8 mouse cellular contexts compared by ENCODE assay signal in the genomic region with DNA sequence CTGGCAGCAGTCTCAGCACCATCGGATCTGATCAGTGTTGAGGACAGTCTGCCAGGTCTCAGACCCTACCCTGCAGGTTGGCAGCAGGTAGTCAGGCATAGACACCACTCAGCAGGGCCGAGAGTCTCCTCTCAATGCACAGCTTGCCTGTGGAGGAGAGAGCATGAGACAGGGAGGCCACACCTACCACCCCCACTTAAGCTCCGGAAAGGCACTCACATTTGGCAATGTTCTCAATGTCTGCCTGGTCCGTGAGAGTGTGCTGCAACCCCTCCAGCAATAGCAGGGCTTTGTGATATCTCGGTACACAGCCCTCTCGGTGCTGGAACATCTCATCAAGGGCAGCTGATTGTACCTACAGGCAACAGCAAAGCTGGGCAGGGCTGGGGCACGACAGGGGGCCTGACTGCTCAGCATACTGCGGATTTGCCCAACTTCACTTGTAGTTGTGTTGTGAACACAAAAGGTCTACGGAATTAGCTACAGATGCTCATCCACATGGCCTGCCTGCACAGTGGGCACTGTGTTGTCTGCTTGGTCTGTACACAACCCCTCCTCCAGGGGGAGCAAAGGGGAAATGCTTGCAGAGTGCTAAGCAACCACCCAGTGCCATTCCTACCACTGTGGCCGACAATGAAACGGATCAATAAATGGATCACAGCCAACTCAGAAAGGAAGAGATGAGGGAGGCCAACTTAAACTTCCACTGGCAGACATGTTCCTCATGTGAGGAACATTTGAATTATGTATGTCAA. TPM values are rescaled to one million over a fixed set of nuclear protein-coding genes. Genes with fewer than 3 reads are reported as not detected.
DNase-seq lines count a peak whose midpoint lies in the region; ATAC-seq lines count a peak whose summit lies in the region.

No protein-coding gene starts in this region.

- no peak overlapping the region for H3K27ac ChIP-seq in intestine, embryonic 16.5 days (ENCODE audit: low read length)
- no peak overlapping the region for H3K27ac ChIP-seq in forebrain, embryonic 13.5 days

- peak; percentile 47 for ATAC-seq in intestine, embryonic 16.5 days
- no peak for ATAC-seq in forebrain, embryonic 13.5 days

- H3K4me3 ChIP-seq in intestine, embryonic 16.5 days (ENCODE audit: low read length), result no peak overlapping the region
- H3K4me3 ChIP-seq in forebrain, embryonic 13.5 days, result no peak overlapping the region

- H3K9ac ChIP-seq in intestine, embryonic 16.5 days (ENCODE audit: low read depth, low read length), result no peak overlapping the region
- no peak overlapping the region for H3K9ac ChIP-seq in forebrain, embryonic 13.5 days

- no peaks in the 10 kb centered on the region for H3K27me3 ChIP-seq in intestine, embryonic 16.5 days (replicated peaks; ENCODE audit: control insufficient read depth, insufficient read depth, low read length)
- no peaks in the 10 kb centered on the region for H3K27me3 ChIP-seq in forebrain, embryonic 13.5 days

- intact Hi-C loops in left cerebral cortex, postnatal 36 days (cut with DNase I), result loop anchor here (5.0 kb wide), 1 partner anchor 481 kb away; no protein-coding TSS in a partner anchor

- H3K4me2 ChIP-seq in intestine, embryonic 16.5 days (ENCODE audit: low read depth, low read length), result no peak overlapping the region
- no peak overlapping the region for H3K4me2 ChIP-seq in forebrain, embryonic 13.5 days

- no peaks in the 10 kb centered on the region for H3K9me3 ChIP-seq in intestine, embryonic 16.5 days (ENCODE audit: control insufficient read depth, low read length)
- no peaks in the 10 kb centered on the region for H3K9me3 ChIP-seq in forebrain, embryonic 13.5 days (replicated peaks)

- 73% methylated on average over 11 of the region's 11 CpGs for WGBS in intestine, embryonic 16.5 days
- WGBS in forebrain, embryonic 13.5 days, result 89% methylated on average over 11 of the region's 11 CpGs

- peak; percentile 41 for DNase-seq in cerebellum, adult 11 months
- no peak for DNase-seq in cerebellum, adult 8-10 months
- peak; percentile 47 to 50 for DNase-seq in left cerebral cortex, postnatal 36 days (ENCODE audit: low spot score in 2 of 2)
- no peak for DNase-seq in left cerebral cortex, adult 8-10 months (ENCODE audit: low spot score in 2 of 2)
- DNase-seq in NIH3T3 (ENCODE audit: low read depth), result peak; percentile 61
- DNase-seq in spleen, adult 12 weeks (ENCODE audit: low spot score), result no peak

- H3K36me3 ChIP-seq in intestine, embryonic 16.5 days (ENCODE audit: control insufficient read depth, insufficient read depth, low read length), result peaks cover 26% of the 10 kb centered on the region
- H3K36me3 ChIP-seq in forebrain, embryonic 13.5 days (ENCODE audit: poor library complexity, severe bottlenecking), result peaks cover 69% of the 10 kb centered on the region

- no peaks in the 10 kb centered on the region for H3K4me1 ChIP-seq in intestine, embryonic 16.5 days (ENCODE audit: control insufficient read depth, insufficient read depth, low read length)
- H3K4me1 ChIP-seq in forebrain, embryonic 13.5 days, result no peaks in the 10 kb centered on the region

RNA-seq across cellular contexts. Expression of a gene that starts 5.8 kb away (rescaled TPM):
- total RNA-seq in left cerebral cortex, postnatal 36 days (2021), result 10 to 100 TPM; 21.6 to 21.8 TPM
- 10 to 100 TPM; 18.6 to 25.2 (median 19.7) TPM for total RNA-seq in left cerebral cortex, adult 8-10 months (2022)
- 66.8 and 67.0 TPM in 2 replicates for polyA plus RNA-seq in intestine, embryonic 16.5 days (2015; fragmentation: Nextera tagmentation; extraction: Ambion mirVana)
- 27.3 and 27.7 TPM in 2 replicates for polyA plus RNA-seq in forebrain, embryonic 13.5 days (2015; fragmentation: Nextera tagmentation; extraction: Ambion mirVana)

RNA-seq across cellular contexts. Expression of a gene that starts 15.7 kb away (rescaled TPM):
- total RNA-seq in left cerebral cortex, postnatal 36 days (2021), result 100 to 1,000 TPM in 1 of 2 experiments, 10 to 100 TPM in 1; 95.6 to 101 TPM
- 100 to 1,000 TPM; 103 to 121 (median 118) TPM for total RNA-seq in left cerebral cortex, adult 8-10 months (2022)
- polyA plus RNA-seq in intestine, embryonic 16.5 days (2015; fragmentation: Nextera tagmentation; extraction: Ambion mirVana), result 30.8 and 37.2 TPM in 2 replicates
- 50.1 and 62.3 TPM in 2 replicates for polyA plus RNA-seq in forebrain, embryonic 13.5 days (2015; fragmentation: Nextera tagmentation; extraction: Ambion mirVana)

RNA-seq across cellular contexts. Expression of a gene that starts 23.6 kb away (rescaled TPM):
- 10 to 100 TPM; 64.9 to 80.5 TPM for total RNA-seq in left cerebral cortex, postnatal 36 days (2021)
- 10 to 100 TPM; 59.2 to 67.2 (median 66.3) TPM for total RNA-seq in left cerebral cortex, adult 8-10 months (2022)
- 7.0 and 8.4 TPM in 2 replicates for polyA plus RNA-seq in intestine, embryonic 16.5 days (2015; fragmentation: Nextera tagmentation; extraction: Ambion mirVana)
- polyA plus RNA-seq in forebrain, embryonic 13.5 days (2015; fragmentation: Nextera tagmentation; extraction: Ambion mirVana), result 32.4 and 38.2 TPM in 2 replicates

RNA-seq across cellular contexts. Expression of a gene that starts 53.3 kb away (rescaled TPM):
- total RNA-seq in left cerebral cortex, postnatal 36 days (2021), result 10 to 100 TPM; 11.3 to 13.5 TPM
- 10 to 100 TPM; 12.1 to 15.6 (median 13.6) TPM for total RNA-seq in left cerebral cortex, adult 8-10 months (2022)
- 40.4 and 41.2 TPM in 2 replicates for polyA plus RNA-seq in intestine, embryonic 16.5 days (2015; fragmentation: Nextera tagmentation; extraction: Ambion mirVana)
- 15.6 and 16.9 TPM in 2 replicates for polyA plus RNA-seq in forebrain, embryonic 13.5 days (2015; fragmentation: Nextera tagmentation; extraction: Ambion mirVana)

RNA-seq across cellular contexts. Expression of a gene that starts 53.5 kb away (rescaled TPM):
- total RNA-seq in left cerebral cortex, postnatal 36 days (2021), result 1 to 10 TPM in 1 of 2 experiments, under 1 TPM in 1; 0.99 to 1.6 TPM
- total RNA-seq in left cerebral cortex, adult 8-10 months (2022), result 1 to 10 TPM; 1.3 to 1.9 (median 1.6) TPM
- 38.7 and 39.4 TPM in 2 replicates for polyA plus RNA-seq in intestine, embryonic 16.5 days (2015; fragmentation: Nextera tagmentation; extraction: Ambion mirVana)
- polyA plus RNA-seq in forebrain, embryonic 13.5 days (2015; fragmentation: Nextera tagmentation; extraction: Ambion mirVana), result 25.9 and 28.9 TPM in 2 replicates

Comparison
In these comparisons a context has a peak if more than half of its experiments do, and no peak if none do; other contexts are left out.
1. DNase-seq: peak in cerebellum, adult 11 months (single experiment), left cerebral cortex, postnatal 36 days (2 of 2) and NIH3T3 (single experiment); none in cerebellum, adult 8-10 months (single experiment), left cerebral cortex, adult 8-10 months (0 of 2) and spleen, adult 12 weeks (single experiment).